Mouse (Mus musculus) stomach, postnatal 0 days (tissue): Measurements from ENCODE around the gene Pdzrn4.

Source experiments
- CTCF ChIP-seq: IDR thresholded peaks from 2 replicates; pipeline ENCODE4 v1.5.1; 2016; ENCODE audit warnings: antibody characterized with exemption, low read depth, mild to moderate bottlenecking, moderate library complexity
- EP300 ChIP-seq: optimal IDR thresholded peaks from 2 replicates; pipeline ENCODE3; 2016; ENCODE audit warnings: antibody characterized with exemption

DNA sequence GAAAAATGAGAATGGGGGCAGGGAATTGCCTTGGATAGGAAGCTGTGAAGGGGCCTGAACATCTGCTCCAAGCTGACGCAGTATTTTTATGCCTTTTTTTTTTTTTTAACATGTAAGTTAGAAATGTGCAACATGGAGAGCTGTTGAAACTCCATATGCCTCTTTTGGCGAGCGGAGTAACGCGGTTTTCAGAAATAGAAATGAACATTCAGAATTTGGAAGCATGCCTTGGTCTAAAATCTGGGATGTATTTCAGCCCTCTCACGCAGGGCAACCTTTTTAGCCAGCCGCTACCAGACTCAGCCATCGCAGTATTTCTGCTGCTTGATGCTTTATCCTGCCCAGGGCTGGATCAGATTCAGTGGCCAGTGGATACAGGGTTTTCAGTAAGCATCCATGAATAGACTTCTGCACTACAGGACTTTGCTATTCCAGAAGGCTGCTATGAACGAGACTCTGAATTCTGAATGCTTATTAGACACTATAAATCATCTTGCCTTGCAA is 225.1 kb downstream of the Pdzrn4 start:
- TF ChIP-seq CTCF (no peak), EP300 (no peak)
